Mouse (Mus musculus): Measurements from ENCODE around the gene Aftph. TPM values are rescaled to one million over a fixed set of nuclear protein-coding genes. Genes with fewer than 3 reads are reported as not detected.

Gene Aftph
- polyA plus RNA-seq, 1 experiment from 2014 or later: 42.5 TPM

DNA sequence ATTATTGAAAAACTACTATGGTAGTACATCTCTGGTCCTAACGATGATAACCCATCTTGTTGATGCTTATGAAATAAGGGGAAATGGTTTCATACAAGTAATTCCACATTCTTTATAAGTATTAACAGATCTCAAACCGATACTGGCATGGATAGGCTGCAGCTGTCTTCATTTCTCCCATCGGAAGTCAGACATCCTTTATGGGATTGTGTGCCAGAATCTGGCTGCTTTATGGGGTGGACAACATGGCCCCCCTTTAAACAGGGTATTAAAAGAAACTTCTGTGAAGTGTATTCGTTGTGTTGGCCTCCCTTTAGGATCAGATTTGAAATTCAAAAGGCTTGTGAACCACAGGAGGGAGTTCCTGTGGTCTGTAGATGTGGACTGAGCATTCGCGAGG, 95.2 kb downstream of the Aftph start:
- Histone ChIP-seq H3K36me3 (ENCODE audit: control insufficient read depth, insufficient read depth, low read length) (0 out of 2 replicates have a peak, but pooled peaks cover 7% of the 10 kb centered on the region), H3K4me1 (ENCODE audit: control insufficient read depth, insufficient read depth, low read length) (peaks cover 12% of the 10 kb centered on the region; the same call in 1 of the 2 replicates), H3K9me3 (ENCODE audit: control insufficient read depth, low read length) (no peaks in the 10 kb centered on the region), H3K4me2 (ENCODE audit: low read depth, low read length) (no peak overlapping the region), H3K9ac (replicated peaks; ENCODE audit: low read depth, low read length) (no peak overlapping the region), H3K27ac (ENCODE audit: low read depth, low read length) (no peak overlapping the region), H3K27me3 (ENCODE audit: control insufficient read depth, insufficient read depth, low read length) (no peaks in the 10 kb centered on the region), H3K4me3 (ENCODE audit: low read depth, low read length) (no peak overlapping the region)
- ATAC-seq (ENCODE audit: low read depth): no peak
- 59% methylated on average over 6 of the region's 6 CpGs for WGBS

GRCm38 (mm10) chr11:20645521-20645920, 95.9 kb downstream of the Aftph start:
- Histone ChIP-seq H3K36me3 (ENCODE audit: control insufficient read depth, insufficient read depth, low read length) (0 out of 2 replicates have a peak, but pooled peaks cover 7% of the 10 kb centered on the region), H3K4me1 (ENCODE audit: control insufficient read depth, insufficient read depth, low read length) (peaks cover 12% of the 10 kb centered on the region; the same call in 1 of the 2 replicates)
- 85% methylated on average over 3 of the region's 3 CpGs for WGBS

GRCm38 (mm10) chr11:20644872-20645271, 96.5 kb downstream of the Aftph start:
- ATAC-seq (ENCODE audit: low read depth): no peak
- Histone ChIP-seq H3K9me3 (ENCODE audit: control insufficient read depth, low read length) (no peaks in the 10 kb centered on the region), H3K4me1 (ENCODE audit: control insufficient read depth, insufficient read depth, low read length) (peaks cover 13% of the 10 kb centered on the region; the same call in 1 of the 2 replicates), H3K4me2 (ENCODE audit: low read depth, low read length) (no peak overlapping the region), H3K27ac (ENCODE audit: low read depth, low read length) (no peak overlapping the region), H3K36me3 (ENCODE audit: control insufficient read depth, insufficient read depth, low read length) (0 out of 2 replicates have a peak, but pooled peaks cover 7% of the 10 kb centered on the region), H3K4me3 (ENCODE audit: low read depth, low read length) (no peak overlapping the region), H3K27me3 (ENCODE audit: control insufficient read depth, insufficient read depth, low read length) (no peaks in the 10 kb centered on the region), H3K9ac (replicated peaks; ENCODE audit: low read depth, low read length) (no peak overlapping the region)
- 67% methylated on average over 6 of the region's 6 CpGs for WGBS

More at GRCm38 (mm10) chr11:20645521-20645920, 95.9 kb downstream of the Aftph start:
- Histone ChIP-seq H3K27ac (ENCODE audit: low read depth, low read length) (no peak overlapping the region), H3K9me3 (ENCODE audit: control insufficient read depth, low read length) (no peaks in the 10 kb centered on the region), H3K4me3 (ENCODE audit: low read depth, low read length) (no peak overlapping the region), H3K4me2 (ENCODE audit: low read depth, low read length) (no peak overlapping the region), H3K27me3 (ENCODE audit: control insufficient read depth, insufficient read depth, low read length) (no peaks in the 10 kb centered on the region), H3K9ac (replicated peaks; ENCODE audit: low read depth, low read length) (no peak overlapping the region)
- ATAC-seq (ENCODE audit: low read depth): no peak

DNA sequence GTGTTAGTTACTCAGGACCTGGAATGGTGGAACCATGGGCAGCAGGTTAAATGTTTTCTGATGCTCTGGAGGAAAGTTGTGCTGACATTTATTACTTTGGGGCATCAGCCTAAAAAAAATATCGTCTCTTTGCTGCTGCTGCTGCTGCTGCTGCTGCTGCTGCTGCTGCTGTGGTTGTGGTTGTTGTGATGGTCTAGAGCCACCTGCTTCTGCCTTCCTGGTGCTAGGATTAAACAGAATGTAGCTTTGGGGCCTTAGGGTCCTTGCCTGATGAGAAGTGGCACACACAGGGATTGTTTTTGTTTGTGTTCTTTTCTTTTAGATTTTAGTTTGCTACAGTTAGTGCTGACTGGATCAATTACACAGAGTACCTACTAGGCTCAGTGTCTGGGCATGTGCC, 97.2 kb downstream of the Aftph start:
- 0 out of 2 replicates have a peak, but pooled peaks cover 7% of the 10 kb centered on the region for H3K36me3 ChIP-seq (ENCODE audit: control insufficient read depth, insufficient read depth, low read length)
- H3K9ac ChIP-seq (replicated peaks; ENCODE audit: low read depth, low read length): no peak overlapping the region
- H3K9me3 ChIP-seq (ENCODE audit: control insufficient read depth, low read length): no peaks in the 10 kb centered on the region
- no peak overlapping the region for H3K27ac ChIP-seq (ENCODE audit: low read depth, low read length)
- WGBS: 79% methylated on average over 1 of the region's 1 CpGs
- no peaks in the 10 kb centered on the region for H3K27me3 ChIP-seq (ENCODE audit: control insufficient read depth, insufficient read depth, low read length)
- no peak overlapping the region for H3K4me3 ChIP-seq (ENCODE audit: low read depth, low read length)
- H3K4me1 ChIP-seq (ENCODE audit: control insufficient read depth, insufficient read depth, low read length): peaks cover 14% of the 10 kb centered on the region; the same call in 1 of the 2 replicates
- no peak for ATAC-seq (ENCODE audit: low read depth)
- no peak overlapping the region for H3K4me2 ChIP-seq (ENCODE audit: low read depth, low read length)

DNA sequence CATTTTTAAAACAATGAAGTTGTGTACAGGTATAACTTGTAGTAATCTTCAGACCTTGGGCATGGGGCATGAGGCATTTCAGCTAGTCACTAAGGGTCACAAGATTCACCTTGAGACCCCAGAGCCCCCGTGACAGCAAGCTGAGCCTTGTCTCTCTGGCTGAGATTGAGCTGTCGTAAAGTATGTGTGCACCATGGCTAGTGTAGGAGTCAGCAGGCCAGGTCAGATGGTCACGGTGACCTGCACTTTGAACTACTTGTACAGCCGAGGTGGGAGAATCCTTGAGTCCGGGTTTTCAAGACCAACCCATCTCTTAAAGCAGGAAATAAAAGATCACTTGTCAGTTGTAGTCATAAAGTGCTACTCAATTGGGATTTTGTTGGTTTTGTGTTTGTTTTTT, 98.2 kb downstream of the Aftph start:
- Histone ChIP-seq H3K4me3 (ENCODE audit: low read depth, low read length) (no peak overlapping the region), H3K4me2 (ENCODE audit: low read depth, low read length) (no peak overlapping the region), H3K9me3 (ENCODE audit: control insufficient read depth, low read length) (no peaks in the 10 kb centered on the region), H3K36me3 (ENCODE audit: control insufficient read depth, insufficient read depth, low read length) (0 out of 2 replicates have a peak, but pooled peaks cover under 1% of the 10 kb centered on the region), H3K9ac (replicated peaks; ENCODE audit: low read depth, low read length) (no peak overlapping the region), H3K4me1 (ENCODE audit: control insufficient read depth, insufficient read depth, low read length) (peaks cover 14% of the 10 kb centered on the region; the same call in 1 of the 2 replicates), H3K27me3 (ENCODE audit: control insufficient read depth, insufficient read depth, low read length) (no peaks in the 10 kb centered on the region), H3K27ac (ENCODE audit: low read depth, low read length) (no peak overlapping the region)
- no peak for ATAC-seq (ENCODE audit: low read depth)
- 55% methylated on average over 5 of the region's 5 CpGs for WGBS

DNA sequence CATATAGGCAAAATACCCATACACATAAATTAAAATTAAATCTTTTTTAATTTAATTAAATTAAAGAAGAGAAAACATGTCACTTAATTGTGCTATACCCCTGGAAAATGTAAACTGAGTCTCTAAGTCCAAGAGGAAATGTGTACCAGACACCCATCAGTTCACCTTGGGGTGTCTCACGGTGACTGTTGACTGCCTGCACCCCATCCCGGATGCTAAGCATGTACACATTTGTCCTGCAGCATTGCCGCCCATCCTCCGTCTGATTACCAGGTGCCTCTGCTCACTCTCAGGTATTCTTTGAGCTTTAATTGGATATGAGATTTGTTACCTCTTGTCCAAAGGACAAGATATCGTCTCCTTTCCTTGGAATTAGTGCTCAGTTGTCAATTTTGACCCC, 99.1 kb downstream of the Aftph start:
- 85% methylated on average over 5 of the region's 5 CpGs for WGBS
- Histone ChIP-seq H3K4me3 (ENCODE audit: low read depth, low read length) (no peak overlapping the region), H3K9ac (replicated peaks; ENCODE audit: low read depth, low read length) (no peak overlapping the region), H3K27ac (ENCODE audit: low read depth, low read length) (no peak overlapping the region), H3K4me1 (ENCODE audit: control insufficient read depth, insufficient read depth, low read length) (peaks cover 14% of the 10 kb centered on the region; the same call in 1 of the 2 replicates), H3K36me3 (ENCODE audit: control insufficient read depth, insufficient read depth, low read length) (no peaks in the 10 kb centered on the region), H3K27me3 (ENCODE audit: control insufficient read depth, insufficient read depth, low read length) (no peaks in the 10 kb centered on the region), H3K4me2 (ENCODE audit: low read depth, low read length) (no peak overlapping the region), H3K9me3 (ENCODE audit: control insufficient read depth, low read length) (no peaks in the 10 kb centered on the region)
- ATAC-seq (ENCODE audit: low read depth): no peak

- 1% methylated on average over 11 of the region's 11 CpGs for WGBS
- Histone ChIP-seq H3K4me2 (ENCODE audit: low read depth, low read length) (peak overlapping the region; percentile 19), H3K4me1 (ENCODE audit: control insufficient read depth, insufficient read depth, low read length) (peaks cover 14% of the 10 kb centered on the region; the same call in 1 of the 2 replicates), H3K27ac (ENCODE audit: low read depth, low read length) (peak overlapping the region; percentile 49), H3K36me3 (ENCODE audit: control insufficient read depth, insufficient read depth, low read length) (no peaks in the 10 kb centered on the region), H3K27me3 (ENCODE audit: control insufficient read depth, insufficient read depth, low read length) (no peaks in the 10 kb centered on the region), H3K9me3 (ENCODE audit: control insufficient read depth, low read length) (no peaks in the 10 kb centered on the region), H3K4me3 (ENCODE audit: low read depth, low read length) (no peak overlapping the region), H3K9ac (replicated peaks; ENCODE audit: low read depth, low read length) (peak overlapping the region; percentile 21; the same call in 1 of the 2 replicates)
- ATAC-seq (ENCODE audit: low read depth): peak; percentile 91
These were observed 101.4 kb downstream of the Aftph start for GRCm38 (mm10) chr11:20639918-20640447.

GRCm38 (mm10) chr11:20638841-20639240, 102.5 kb downstream of the Aftph start:
- H3K27me3 ChIP-seq (ENCODE audit: control insufficient read depth, insufficient read depth, low read length): no peaks in the 10 kb centered on the region
- H3K9me3 ChIP-seq (ENCODE audit: control insufficient read depth, low read length): no peaks in the 10 kb centered on the region
- no peak for ATAC-seq (ENCODE audit: low read depth)
- H3K4me2 ChIP-seq (ENCODE audit: low read depth, low read length): no peak overlapping the region
- no peaks in the 10 kb centered on the region for H3K36me3 ChIP-seq (ENCODE audit: control insufficient read depth, insufficient read depth, low read length)
- H3K4me1 ChIP-seq (ENCODE audit: control insufficient read depth, insufficient read depth, low read length): peaks cover 12% of the 10 kb centered on the region; the same call in 1 of the 2 replicates
- H3K27ac ChIP-seq (ENCODE audit: low read depth, low read length): no peak overlapping the region
- 22% methylated on average over 3 of the region's 3 CpGs for WGBS
- no peak overlapping the region for H3K9ac ChIP-seq (replicated peaks; ENCODE audit: low read depth, low read length)
- H3K4me3 ChIP-seq (ENCODE audit: low read depth, low read length): no peak overlapping the region

- H3K4me1 ChIP-seq (ENCODE audit: control insufficient read depth, insufficient read depth, low read length): peaks cover 21% of the 10 kb centered on the region; the same call in 1 of the 2 replicates
- no peaks in the 10 kb centered on the region for H3K36me3 ChIP-seq (ENCODE audit: control insufficient read depth, insufficient read depth, low read length)
- H3K9me3 ChIP-seq (ENCODE audit: control insufficient read depth, low read length): no peaks in the 10 kb centered on the region
- no peak overlapping the region for H3K9ac ChIP-seq (replicated peaks; ENCODE audit: low read depth, low read length)
- no peak overlapping the region for H3K27ac ChIP-seq (ENCODE audit: low read depth, low read length)
- H3K27me3 ChIP-seq (ENCODE audit: control insufficient read depth, insufficient read depth, low read length): no peaks in the 10 kb centered on the region
- no peak overlapping the region for H3K4me2 ChIP-seq (ENCODE audit: low read depth, low read length)
- no peak overlapping the region for H3K4me3 ChIP-seq (ENCODE audit: low read depth, low read length)
- ATAC-seq (ENCODE audit: low read depth): no peak
These were observed 104.3 kb downstream of the Aftph start for GRCm38 (mm10) chr11:20637060-20637459.

Measured in neural tube, embryonic 14.5 days (tissue).